Mouse (Mus musculus): ENCODE measurements at regions not wholly inside any gene's neighbourhood (a gene's known extent, or its start where the extent isn't known, plus 50 kb on each side); places are given as distances from the start of the nearest gene placed in this dataset.

GRCm38 (mm10) chr4:131272060-131272459, 327.9 kb downstream of the Matn1 start:
- DNase-seq (ENCODE audit: low spot score) = no peak

- DNase-seq (ENCODE audit: low spot score) = no peak
Observed at GRCm38 (mm10) chr4:131293560-131293959, 349.4 kb downstream of the Matn1 start.

DNA sequence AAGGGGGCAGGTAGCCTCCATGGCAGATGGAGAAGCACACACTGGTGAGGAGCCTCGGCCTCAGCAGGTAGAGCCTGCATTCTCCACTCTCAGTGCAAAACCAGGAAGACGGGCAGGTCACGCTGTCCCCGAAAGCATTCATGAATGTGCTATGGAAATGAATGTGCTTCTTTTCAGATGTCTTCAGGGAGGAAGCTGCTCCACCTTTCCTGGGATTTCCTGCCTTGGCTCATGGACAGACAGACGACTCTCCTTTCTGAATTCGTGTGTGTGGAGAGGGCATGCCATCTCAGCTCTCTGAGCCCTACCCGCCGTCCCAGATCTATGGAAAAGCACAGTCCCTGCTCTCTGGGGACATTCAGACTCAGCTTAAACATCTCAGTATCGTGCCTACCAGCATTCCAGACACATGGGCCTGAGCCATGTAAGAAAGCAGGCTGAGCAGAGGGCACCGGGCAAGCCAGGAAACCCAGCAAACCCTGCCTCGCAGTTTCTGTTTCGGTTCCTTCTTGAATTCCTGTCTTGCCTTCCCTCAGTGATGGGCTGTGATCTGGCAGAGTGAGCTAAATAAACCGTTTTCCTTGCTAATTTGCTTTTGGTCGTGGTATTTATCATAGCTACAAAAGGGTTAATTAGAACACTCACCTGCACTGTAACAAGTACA, 354.0 kb downstream of the Matn1 start:
- DNase-seq (ENCODE audit: low spot score) = no peak

- DNase-seq (ENCODE audit: low spot score) = peak; percentile 3
Observed at GRCm38 (mm10) chr4:131303936-131304335, 359.8 kb downstream of the Matn1 start.

DNA sequence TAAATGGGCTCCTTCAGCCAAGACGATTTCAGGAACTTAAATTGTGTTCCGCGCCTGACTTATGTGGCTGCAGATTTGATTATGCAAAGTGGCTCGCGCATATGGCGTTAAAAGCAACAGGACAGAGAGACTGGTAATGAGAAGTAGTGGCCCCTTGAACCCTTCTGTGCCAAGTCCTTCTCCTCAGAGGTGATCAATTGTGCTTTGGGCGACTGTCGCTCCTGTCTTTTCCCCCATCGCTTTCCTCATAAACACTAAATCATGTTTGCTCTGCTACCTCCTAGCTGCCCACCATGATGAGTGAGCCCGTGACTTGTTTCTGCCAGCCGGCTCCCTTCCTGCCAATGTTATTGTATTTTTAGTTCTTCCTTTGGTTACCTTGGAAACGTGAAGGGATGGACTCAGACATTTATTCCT, 360.2 kb downstream of the Matn1 start:
- no peak for DNase-seq (ENCODE audit: low spot score)

GRCm38 (mm10) chr4:131314231-131314630, 370.0 kb downstream of the Matn1 start:
- no peak for DNase-seq (ENCODE audit: low spot score)

- DNase-seq (ENCODE audit: low spot score) = no peak
Observed at GRCm38 (mm10) chr4:131316041-131316440, 371.9 kb downstream of the Matn1 start.

DNA sequence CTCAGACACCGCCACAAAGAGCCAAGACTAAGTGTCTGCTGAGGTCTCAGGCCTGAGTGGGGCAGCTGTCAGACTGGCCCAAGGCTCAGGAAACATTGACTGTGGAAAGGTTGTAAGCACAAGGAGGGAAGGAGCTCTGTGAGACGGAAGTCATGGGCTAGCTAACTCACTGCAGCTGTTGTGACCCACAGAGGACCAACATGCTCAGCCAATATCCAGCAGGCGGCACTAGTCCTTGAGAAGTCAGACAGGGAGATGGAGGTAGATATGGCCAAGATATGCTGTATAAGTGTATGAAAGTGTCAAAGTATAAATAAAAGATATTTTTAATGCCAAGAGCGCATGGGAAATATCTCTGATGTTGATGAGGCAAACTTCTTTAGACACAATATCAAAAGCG, 378.1 kb downstream of the Matn1 start:
- DNase-seq (ENCODE audit: low spot score) = no peak

- no peak for DNase-seq (ENCODE audit: low spot score)
Observed at GRCm38 (mm10) chr4:131324486-131324885, 380.3 kb downstream of the Matn1 start.

GRCm38 (mm10) chr4:131325200-131325599, 381.0 kb downstream of the Matn1 start:
- no peak for DNase-seq (ENCODE audit: low spot score)

DNA sequence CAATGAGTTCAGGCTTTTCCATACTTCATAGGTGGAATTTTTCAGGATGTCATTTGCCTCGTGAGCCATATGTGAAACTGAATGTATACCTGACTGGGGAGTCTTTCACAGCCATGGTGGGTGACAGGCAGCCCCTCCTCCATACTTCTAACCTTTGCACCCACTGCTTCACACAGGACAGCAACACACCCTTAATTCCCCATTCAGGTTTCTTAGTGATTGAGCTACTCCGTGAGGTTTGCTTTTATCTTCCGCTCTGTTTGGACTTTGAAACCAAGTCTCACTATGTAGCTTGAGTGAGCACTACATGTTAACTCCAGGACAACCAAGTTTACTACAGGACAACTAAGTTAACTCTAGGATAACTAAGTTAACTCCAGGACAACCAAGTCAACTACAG, 381.4 kb downstream of the Matn1 start:
- DNase-seq (ENCODE audit: low spot score) = no peak

- no peak for DNase-seq (ENCODE audit: low spot score)
Observed at GRCm38 (mm10) chr4:131329398-131329797, 385.2 kb downstream of the Matn1 start.

GRCm38 (mm10) chr4:131331646-131332045, 387.5 kb downstream of the Matn1 start:
- DNase-seq (ENCODE audit: low spot score) = no peak

GRCm38 (mm10) chr4:131336801-131337200, 392.6 kb downstream of the Matn1 start:
- no peak for DNase-seq (ENCODE audit: low spot score)

DNA sequence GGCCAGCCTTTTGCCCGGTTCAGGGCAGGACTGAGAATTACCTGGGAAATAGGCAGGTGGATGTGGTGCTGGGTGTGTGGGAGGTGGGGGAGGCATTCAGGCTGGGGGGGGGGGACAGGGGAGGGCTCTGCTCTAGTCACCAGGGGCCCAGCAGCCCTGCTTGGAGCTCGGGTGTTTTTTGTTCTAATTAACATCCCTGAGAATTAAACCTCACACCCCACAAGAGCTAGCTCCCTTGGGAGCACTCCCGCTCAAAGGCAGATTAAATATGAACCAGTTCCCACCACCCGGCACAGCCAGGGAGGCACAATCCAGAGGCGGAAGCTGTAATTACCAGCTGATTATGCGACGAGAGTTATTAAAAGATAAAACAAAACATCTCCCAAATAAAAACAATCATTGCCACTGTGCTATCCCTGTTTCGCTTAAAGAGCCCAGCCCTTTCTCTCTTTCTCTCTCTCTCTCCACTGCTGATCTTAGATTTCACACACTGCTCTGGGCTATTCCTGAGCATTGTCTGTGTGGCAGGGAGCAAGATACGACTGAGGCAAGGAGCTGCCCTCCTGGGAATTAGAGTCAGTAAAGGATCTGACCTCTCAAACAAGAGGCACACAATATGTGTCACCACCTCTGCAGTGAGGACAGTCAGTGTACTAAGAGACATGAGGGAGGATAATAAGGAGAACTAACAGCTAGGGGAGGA, 397.0 kb downstream of the Matn1 start:
- DNase-seq (ENCODE audit: low spot score) = peak; percentile 18

DNA sequence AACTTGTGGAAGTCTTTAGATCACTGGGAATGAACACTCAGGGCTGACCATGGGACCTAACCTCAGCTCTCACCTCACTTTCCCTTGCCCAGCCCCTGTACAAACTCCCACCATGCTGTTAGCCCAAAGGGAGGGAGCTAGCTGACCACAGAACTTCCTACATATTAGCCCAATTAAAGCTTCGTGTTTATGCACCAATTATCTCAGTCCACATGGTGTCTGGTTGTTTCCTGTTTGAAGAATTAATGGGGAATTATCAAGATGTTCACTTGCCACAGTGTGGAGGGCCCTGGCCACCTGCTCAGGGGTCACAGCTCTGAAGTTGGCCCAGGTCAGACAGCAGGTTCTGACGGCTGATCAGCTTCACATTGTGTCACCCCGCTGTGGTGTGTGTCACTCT, 402.5 kb downstream of the Matn1 start:
- DNase-seq (ENCODE audit: low spot score) = peak; percentile 24

- no peak for DNase-seq (ENCODE audit: low spot score)
Observed at GRCm38 (mm10) chr4:131350268-131350667, 406.1 kb downstream of the Matn1 start.

- no peak for DNase-seq (ENCODE audit: low spot score)
Observed at GRCm38 (mm10) chr4:131354908-131355307, 410.7 kb downstream of the Matn1 start.

DNA sequence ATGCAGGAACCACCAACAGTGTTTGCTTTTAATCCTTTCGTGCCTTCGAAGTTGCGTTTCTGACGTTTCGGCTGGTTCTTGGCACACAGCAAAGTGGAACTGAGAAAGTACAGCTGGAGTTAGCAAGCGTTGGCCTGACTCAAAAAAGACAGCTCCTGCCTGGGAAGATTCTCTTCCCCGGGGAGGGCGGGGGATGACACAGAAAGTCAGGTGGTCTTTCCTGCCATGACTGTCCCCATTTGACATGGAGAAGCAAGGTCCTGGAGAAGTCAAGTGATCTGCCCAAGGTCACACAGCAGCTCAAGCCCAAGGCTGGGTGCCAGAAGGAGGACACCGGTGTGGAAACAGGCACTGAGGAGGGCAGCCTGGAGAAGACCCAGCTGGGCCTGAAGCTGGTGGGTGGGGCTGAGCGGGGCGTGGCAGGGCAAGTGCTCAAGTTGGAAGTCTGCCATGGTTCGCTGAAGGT, 411.4 kb downstream of the Matn1 start:
- no peak for DNase-seq (ENCODE audit: low spot score)

DNA sequence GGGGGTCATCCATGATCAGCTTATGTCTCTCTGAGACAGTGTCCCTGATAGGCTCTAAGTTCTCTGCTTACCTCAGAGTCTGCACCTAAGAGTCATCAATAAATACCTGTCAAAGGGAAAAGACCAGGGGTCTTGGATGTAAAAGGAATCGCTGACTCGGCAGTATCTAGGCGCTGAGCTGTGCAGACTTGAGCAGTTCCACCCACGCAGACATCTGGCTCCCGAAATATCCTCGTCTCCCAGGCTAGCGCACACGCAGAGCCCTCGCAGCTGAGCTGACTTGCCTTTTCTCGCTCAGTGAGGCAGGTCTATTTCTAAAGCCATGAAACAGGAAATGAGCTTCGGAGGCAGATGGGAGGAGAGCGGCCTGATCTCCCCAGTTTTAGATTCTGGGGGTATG, 412.1 kb downstream of the Matn1 start:
- DNase-seq (ENCODE audit: low spot score) = no peak

- no peak for DNase-seq (ENCODE audit: low spot score)
Observed at GRCm38 (mm10) chr4:131363030-131363429, 418.8 kb downstream of the Matn1 start.

GRCm38 (mm10) chr4:131364671-131365252, 420.6 kb downstream of the Matn1 start:
- DNase-seq (ENCODE audit: low spot score) = peak; percentile 72

DNA sequence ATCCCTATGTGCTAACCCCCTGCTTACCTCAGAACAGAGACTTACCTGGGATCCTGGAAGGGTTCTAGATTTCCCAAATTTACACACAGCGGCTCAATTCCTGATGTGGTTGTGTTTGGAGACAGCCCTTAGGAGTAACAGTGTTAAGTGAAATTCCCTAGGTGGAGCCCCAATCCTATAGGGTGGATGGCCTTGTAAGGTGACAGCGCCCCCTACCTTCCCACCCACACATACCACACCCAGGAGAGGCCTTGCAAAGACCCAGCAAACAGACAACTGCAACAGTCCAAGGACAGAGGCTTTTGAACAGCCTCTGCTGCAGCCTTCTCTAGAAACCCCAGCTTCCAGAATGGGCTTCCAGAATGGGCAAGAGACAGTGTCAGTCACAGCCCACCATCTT, 421.8 kb downstream of the Matn1 start:
- peak; percentile 17 for DNase-seq (ENCODE audit: low spot score)

Data from retina, embryonic 14.5 days (tissue).